Mouse (Mus musculus) MEL (cell line): ENCODE data around the gene Nomo1. TPM values are rescaled to one million over a fixed set of nuclear protein-coding genes. Genes with fewer than 3 reads are reported as not detected.

Source experiments
- DNase-seq: peaks from one replicate; pipeline ENCODE4 v3.0.0; 2011; ENCODE audit warnings: low read depth, low spot score
- H3K27ac ChIP-seq: 2 replicates; pipeline ENCODE4 v1.5.1; 2012; ENCODE audit warnings: low read depth, mild to moderate bottlenecking, control low read depth, low read length, moderate library complexity; ENCODE audit not compliant: control insufficient read depth
- H3K27me3 ChIP-seq, 2 experiments: fragments of 150-350 bp in 1 of 2; sonication (generic) in 1 of 2; 2 replicates each; pipeline ENCODE4 v1.6.1; 2012; ENCODE audit warnings: low read length in 2 of 2, mild to moderate bottlenecking in 2 of 2, improper control_type of control experiment in 1 of 2, moderate library complexity in 1 of 2; ENCODE audit not compliant: insufficient read depth in 2 of 2, control insufficient read depth in 1 of 2
- H3K36me3 ChIP-seq, 2 experiments: 2 replicates each; pipeline ENCODE4 v1.6.1; 2012 to 2014; ENCODE audit warnings: low read length in 2 of 2, improper control_type of control experiment in 1 of 2, inconsistent platforms in 1 of 2, mild to moderate bottlenecking in 1 of 2; ENCODE audit not compliant: insufficient read depth in 2 of 2, control insufficient read depth in 1 of 2
- H3K4me1 ChIP-seq, 2 experiments: fragments of 150-350 bp in 1 of 2; sonication (generic) in 1 of 2; 2 replicates each; pipeline ENCODE4 v1.6.1; 2012; ENCODE audit warnings: low read length in 2 of 2, improper control_type of control experiment in 1 of 2, mild to moderate bottlenecking in 1 of 2; ENCODE audit not compliant: insufficient read depth in 2 of 2, control insufficient read depth in 1 of 2
- H3K4me3 ChIP-seq, 2 experiments: fragments of 150-350 bp in 1 of 2; sonication (generic) in 1 of 2; 2 replicates each; pipeline ENCODE4 v1.5.1; 2012; ENCODE audit warnings: low read depth in 2 of 2, low read length in 2 of 2, mild to moderate bottlenecking in 2 of 2, moderate library complexity in 2 of 2, control low read depth in 1 of 2, improper control_type of control experiment in 1 of 2; ENCODE audit not compliant: control insufficient read depth in 1 of 2, insufficient read depth in 1 of 2
- H3K79me2 ChIP-seq: 2 replicates; pipeline ENCODE4 v1.6.1; 2012; ENCODE audit warnings: mild to moderate bottlenecking, low read length, moderate library complexity; ENCODE audit not compliant: control insufficient read depth, poor library complexity, insufficient read depth
- H3K9ac ChIP-seq: 2 replicates; pipeline ENCODE4 v1.6.1; 2012; ENCODE audit warnings: low read depth, mild to moderate bottlenecking, control low read depth, low read length, moderate library complexity; ENCODE audit not compliant: control insufficient read depth, poor library complexity, severe bottlenecking
- H3K9me3 ChIP-seq: fragments of 150-350 bp; sonication (generic); replicated peaks from 2 replicates; pipeline ENCODE4 v1.6.1; 2012; ENCODE audit warnings: mild to moderate bottlenecking, low read length, improper control_type of control experiment, moderate library complexity; ENCODE audit not compliant: insufficient read depth
- CTCF ChIP-seq, 3 experiments: IDR thresholded peaks in 2 of 3; conservative IDR thresholded peaks in 1 of 3; 2 replicates each; pipeline ENCODE4 v1.5.1; 2011 to 2012; ENCODE audit warnings: low read length in 3 of 3, low read depth in 2 of 3, mild to moderate bottlenecking in 2 of 3, improper control_type of control experiment in 1 of 3, inconsistent platforms in 1 of 3, mixed read lengths in 1 of 3, moderate library complexity in 1 of 3; ENCODE audit not compliant: control insufficient read depth in 1 of 3, insufficient read depth in 1 of 3, poor library complexity in 1 of 3, severe bottlenecking in 1 of 3
- ELF1 ChIP-seq: IDR thresholded peaks from 2 replicates; pipeline ENCODE4 v1.6.1; 2014; ENCODE audit warnings: low read depth, mild to moderate bottlenecking, inconsistent platforms, low read length, improper control_type of control experiment, moderate library complexity
- ETS1 ChIP-seq: IDR thresholded peaks from 2 replicates; pipeline ENCODE4 v1.6.1; 2012; ENCODE audit warnings: low read depth, mild to moderate bottlenecking, inconsistent platforms, low read length, improper control_type of control experiment, moderate library complexity
- HCFC1 ChIP-seq: IDR thresholded peaks from 2 replicates; pipeline ENCODE4 v1.6.1; 2012; ENCODE audit warnings: low read depth, mild to moderate bottlenecking, inconsistent platforms, low read length, improper control_type of control experiment, moderate library complexity
- JUND ChIP-seq: IDR thresholded peaks from 2 replicates; pipeline ENCODE4 v1.6.1; 2011; ENCODE audit warnings: low read depth, mild to moderate bottlenecking, improper control_type of control experiment, low read length
- KAT2A ChIP-seq: conservative IDR thresholded peaks from 2 replicates; pipeline ENCODE4 v1.6.1; 2012; ENCODE audit warnings: low read depth, low read length, improper control_type of control experiment, inconsistent platforms
- MEF2A ChIP-seq: IDR thresholded peaks from 2 replicates; pipeline ENCODE4 v1.6.1; 2014; ENCODE audit warnings: low read depth, mild to moderate bottlenecking, inconsistent platforms, low read length, improper control_type of control experiment; ENCODE audit not compliant: poor library complexity, insufficient replicate concordance, severe bottlenecking; ENCODE audit errors: extremely low read depth
- NELFE ChIP-seq: IDR thresholded peaks from 2 replicates; pipeline ENCODE4 v1.6.1; 2011; ENCODE audit warnings: low read depth, low read length, improper control_type of control experiment
- RCOR1 ChIP-seq: IDR thresholded peaks from 2 replicates; pipeline ENCODE4 v1.6.1; 2012; ENCODE audit warnings: low read depth, mild to moderate bottlenecking, inconsistent platforms, low read length, improper control_type of control experiment
- SIN3A ChIP-seq: IDR thresholded peaks from 2 replicates; pipeline ENCODE4 v1.6.1; 2012; ENCODE audit warnings: low read length, improper control_type of control experiment, inconsistent platforms
- USF1 ChIP-seq: IDR thresholded peaks from 2 replicates; pipeline ENCODE4 v1.6.1; 2014; ENCODE audit warnings: low read depth, mild to moderate bottlenecking, inconsistent platforms, low read length, improper control_type of control experiment, moderate library complexity
- ZC3H11A ChIP-seq: IDR thresholded peaks from 2 replicates; pipeline ENCODE4 v1.6.1; 2012; ENCODE audit warnings: low read depth, mild to moderate bottlenecking, inconsistent platforms, low read length, improper control_type of control experiment
- ZMIZ1 ChIP-seq: IDR thresholded peaks from 2 replicates; pipeline ENCODE4 v1.6.1; 2012; ENCODE audit warnings: low read depth, mild to moderate bottlenecking, inconsistent platforms, low read length, improper control_type of control experiment, moderate library complexity
- polyA plus RNA-seq, 2 experiments: library from polyadenylated mRNA; stranded (reverse) in 1 of 2; unstranded in 1 of 2; fragments of >175 nt in 1 of 2; fragments of >200 nt in 1 of 2; gene quantifications; 2 replicates each; pipeline versions ENCODE4 v1.2.1 to v1.2.4; 2012; ENCODE audit warnings: low replicate concordance in 2 of 2, low read depth in 1 of 2; ENCODE audit not compliant: insufficient read length in 2 of 2, insufficient read depth in 1 of 2, missing spikeins in 1 of 2
- total RNA-seq: library from RNA; depleted of rRNA; stranded (reverse); fragments of 300-350 nt; gene quantifications from 2 replicates; pipeline ENCODE4 v1.2.3, GENCODE M21; 2012

Gene Nomo1
- total and polyA plus RNA-seq, 3 experiments, result 195 to 1,239 (median 197) TPM

GRCm38 (mm10) chr7:46009578-46009977 lies 23.9 kb upstream of the Nomo1 start (continued):
- TF ChIP-seq HCFC1 (no peak), ZMIZ1 (no peak), JUND (0 out of 2 replicates have a peak, but pooled peaks have one; percentile 36), ZC3H11A (peak; percentile 82), KAT2A (no peak), RCOR1 (peak; percentile 71), SIN3A (no peak)

DNA sequence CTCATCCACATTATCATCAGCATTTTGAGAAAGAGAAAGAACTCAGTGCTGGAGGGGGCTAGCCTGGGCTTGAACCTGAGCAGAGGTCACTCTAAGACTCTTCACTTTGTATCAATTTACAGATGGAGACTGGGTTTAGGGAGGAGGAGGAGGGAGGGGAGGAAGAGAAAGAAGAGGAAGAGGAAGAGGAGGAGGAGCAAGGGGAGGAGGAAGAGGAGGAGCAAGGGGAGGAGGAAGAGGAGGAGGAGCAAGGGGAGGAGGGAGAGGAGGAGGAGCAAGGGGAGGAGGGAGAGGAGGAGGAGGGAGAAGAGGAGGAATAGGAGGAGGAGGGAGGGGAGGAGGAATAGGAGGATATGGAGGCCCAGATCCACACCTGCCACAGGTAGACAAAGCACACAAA lies 21.4 kb upstream of the Nomo1 start:
- no peaks in the 10 kb centered on the region for H3K27me3 ChIP-seq
- no peaks in the 10 kb centered on the region for H3K9me3 ChIP-seq

DNA sequence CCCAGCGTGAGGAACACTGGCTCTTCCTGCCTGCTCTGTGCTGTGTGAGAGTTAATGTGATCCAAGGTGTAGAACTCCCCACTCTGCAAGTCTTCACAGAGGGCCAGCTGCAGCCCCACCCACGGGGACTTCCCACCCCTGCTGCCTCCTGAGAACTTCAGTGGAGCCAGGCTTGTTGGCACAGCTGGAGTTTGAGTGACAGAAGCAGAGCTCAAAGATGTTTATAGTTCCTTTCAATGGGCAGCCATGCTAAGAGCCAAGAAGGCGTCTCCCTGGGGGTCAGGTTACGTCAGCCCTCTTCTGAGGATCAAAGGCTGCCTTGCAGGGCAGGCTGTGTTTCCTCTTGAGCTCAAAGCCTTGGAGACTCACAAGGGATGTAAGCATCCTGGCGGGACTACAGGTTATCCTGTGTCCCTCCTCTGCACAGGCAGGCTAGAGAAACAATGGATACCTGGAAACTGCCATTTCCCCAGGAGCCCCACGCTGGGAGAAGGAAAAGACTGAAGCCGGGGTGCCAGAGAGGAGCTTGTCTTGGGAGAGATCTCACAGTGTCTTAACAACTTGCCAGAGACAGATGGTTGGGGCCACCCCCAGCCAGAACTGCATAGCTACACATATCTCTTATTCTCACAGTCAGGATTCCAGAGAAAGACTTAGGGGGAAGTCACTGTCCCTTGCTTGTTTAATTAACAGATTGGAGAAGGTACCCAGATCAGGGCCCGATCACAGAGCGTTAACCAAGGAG lies 20.1 kb upstream of the Nomo1 start:
- H3K9ac ChIP-seq, result no peak overlapping the region
- no peaks in the 10 kb centered on the region for H3K79me2 ChIP-seq
- DNase-seq, result peak; percentile 49
- no peaks in the 10 kb centered on the region for H3K27me3 ChIP-seq
- H3K27ac ChIP-seq, result no peak overlapping the region
- TF ChIP-seq ZMIZ1 (no peak), ETS1 (no peak)
- no peak overlapping the region for H3K4me3 ChIP-seq
- no peaks in the 10 kb centered on the region for H3K36me3 ChIP-seq
- H3K9me3 ChIP-seq, result no peaks in the 10 kb centered on the region
- peaks cover 0 to 4% of the 10 kb centered on the region in 2 experiments; a peak in 2 of 4 replicates for H3K4me1 ChIP-seq

More for the DNA sequence above, 21.4 kb upstream of the Nomo1 start:
- no peaks in the 10 kb centered on the region for H3K79me2 ChIP-seq
- TF ChIP-seq MEF2A (no peak), ETS1 (no peak), KAT2A (no peak), ELF1 (peak; percentile 43; the same call in 1 of the 2 replicates), USF1 (no peak), SIN3A (no peak), NELFE (peak; percentile 17; the same call in 1 of the 2 replicates), CTCF (IDR thresholded peaks at IDR 0.05 in 2 of 3, conservative IDR thresholded peaks at IDR 0.05 in 1 of 3; ENCODE audit: control insufficient read depth in 1 of 3, insufficient read depth in 1 of 3, low read depth in 2 of 3, low read length in 3 of 3, poor library complexity in 1 of 3, severe bottlenecking in 1 of 3) (no peak)
- no peak overlapping the region for H3K27ac ChIP-seq
- no peak overlapping the region for H3K4me3 ChIP-seq
- H3K36me3 ChIP-seq, result no peaks in the 10 kb centered on the region
- peak; percentile 72 for DNase-seq
- H3K9ac ChIP-seq, result no peak overlapping the region
- H3K4me1 ChIP-seq, result peaks cover 0 to 4% of the 10 kb centered on the region in 2 experiments; a peak in 2 of 4 replicates
